Mouse (Mus musculus) liver, postnatal 0 days (tissue): Measurements from ENCODE around the gene R3hdm2. TPM values are rescaled to one million over a fixed set of nuclear protein-coding genes. Genes with fewer than 3 reads are reported as not detected.

Experiments used
- ATAC-seq: fragments of 200-750 bp; cut with Nextera tagmentation; 2 replicates; pipeline ENCODE4 v1.8.0; 2017; ENCODE audit warnings: mild to moderate bottlenecking, moderate library complexity
- DNase-seq: peaks from one replicate; pipeline ENCODE4 v3.0.0-alpha.2; 2016
- H3K27ac ChIP-seq: fragments of 300-500 bp; sonication (generic); 2 replicates; pipeline ENCODE4 v1.5.1; 2014; ENCODE audit warnings: antibody characterized with exemption, moderate library complexity, mild to moderate bottlenecking, low read depth
- H3K27me3 ChIP-seq: fragments of 300-500 bp; sonication (generic); 2 replicates; pipeline ENCODE4 v1.6.1; 2014; ENCODE audit warnings: low read length, control low read depth, mixed read lengths; ENCODE audit not compliant: insufficient read depth
- H3K36me3 ChIP-seq: fragments of 300-500 bp; sonication (generic); replicated peaks from 2 replicates; pipeline ENCODE4 v1.6.1; 2014; ENCODE audit warnings: mild to moderate bottlenecking, control low read depth, low read length, moderate library complexity, mixed read lengths; ENCODE audit not compliant: insufficient read depth
- H3K4me1 ChIP-seq: fragments of 300-500 bp; sonication (generic); 2 replicates; pipeline ENCODE4 v1.6.1; 2014; ENCODE audit warnings: antibody characterized with exemption, mild to moderate bottlenecking, control low read depth; ENCODE audit not compliant: insufficient read depth
- H3K4me2 ChIP-seq: fragments of 300-500 bp; sonication (generic); 2 replicates; pipeline ENCODE4 v1.6.1; 2014; ENCODE audit warnings: low read depth, mild to moderate bottlenecking, low read length, moderate library complexity, mixed read lengths
- H3K4me3 ChIP-seq: fragments of 300-500 bp; sonication (generic); 2 replicates; pipeline ENCODE4 v1.5.1; 2014; ENCODE audit warnings: low read depth, low read length
- H3K9ac ChIP-seq: fragments of 300-500 bp; sonication (generic); replicated peaks from 2 replicates; pipeline ENCODE4 v1.6.1; 2014; ENCODE audit warnings: mild to moderate bottlenecking, moderate library complexity
- H3K9me3 ChIP-seq: fragments of 300-500 bp; sonication (generic); 2 replicates; pipeline ENCODE4 v1.6.1; 2016; ENCODE audit warnings: mild to moderate bottlenecking, control low read depth, low read length, mixed read lengths
- CTCF ChIP-seq: sonication (generic); IDR thresholded peaks from 2 replicates; pipeline ENCODE4 v1.5.1; 2016; ENCODE audit warnings: antibody characterized with exemption, low read depth
- EP300 ChIP-seq: IDR thresholded peaks from 2 replicates; pipeline ENCODE4 v1.6.1; 2016; ENCODE audit warnings: antibody characterized with exemption, low read depth, mild to moderate bottlenecking
- WGBS: fragments of 180-500 bp; shearing (Covaris S2); extraction: QIAGEN DNeasy Blood & Tissue Kit; methylation state at CpG from one replicate; pipeline ENCODE4 v1.1.7; 2014; ENCODE audit not compliant: insufficient replicate concordance; 5-methylcytosine and 5-hydroxymethylcytosine counted together
- polyA plus RNA-seq: library from polyadenylated mRNA; unstranded; fragments of >200 nt; fragmentation: Nextera tagmentation; extraction: Ambion mirVana; gene quantifications from 2 replicates; pipeline ENCODE4 v1.2.1, GENCODE M21; 2015

The R3hdm2 gene
- polyA plus RNA-seq, 1 experiment from 2014 or later = 16.6 TPM

- Histone ChIP-seq H3K9me3 (no peaks in the 10 kb centered on the region), H3K4me3 (no peak overlapping the region), H3K36me3 (peaks cover 62% of the 10 kb centered on the region), H3K4me1 (no peaks in the 10 kb centered on the region), H3K4me2 (no peak overlapping the region), H3K9ac (no peak overlapping the region), H3K27ac (no peak overlapping the region), H3K27me3 (no peaks in the 10 kb centered on the region)
- no peak for DNase-seq
- WGBS = 85% methylated on average over 18 of the region's 18 CpGs
- TF ChIP-seq EP300 (no peak), CTCF (no peak)
- ATAC-seq = no peak
Observed at GRCm38 (mm10) chr10:127490160-127491127, 110.3 kb downstream of the R3hdm2 start.

- H3K9ac ChIP-seq = no peak overlapping the region
- WGBS = 86% methylated on average over 8 of the region's 8 CpGs
- TF ChIP-seq CTCF = no peak
- TF ChIP-seq EP300 = no peak
- no peak overlapping the region for H3K27ac ChIP-seq
- no peaks in the 10 kb centered on the region for H3K9me3 ChIP-seq
- H3K4me2 ChIP-seq = no peak overlapping the region
- H3K27me3 ChIP-seq = no peaks in the 10 kb centered on the region
- peaks cover 64% of the 10 kb centered on the region for H3K36me3 ChIP-seq
- no peak for DNase-seq
- H3K4me1 ChIP-seq = no peaks in the 10 kb centered on the region
- ATAC-seq = no peak
- H3K4me3 ChIP-seq = no peak overlapping the region
Observed at GRCm38 (mm10) chr10:127491128-127491512, 111.0 kb downstream of the R3hdm2 start.

- DNase-seq = no peak
- Histone ChIP-seq H3K9me3 (no peaks in the 10 kb centered on the region), H3K36me3 (peaks cover 66% of the 10 kb centered on the region), H3K4me2 (no peak overlapping the region), H3K27ac (no peak overlapping the region), H3K4me3 (no peak overlapping the region), H3K9ac (no peak overlapping the region), H3K4me1 (no peaks in the 10 kb centered on the region), H3K27me3 (no peaks in the 10 kb centered on the region)
- WGBS = 86% methylated on average over 3 of the region's 3 CpGs
- TF ChIP-seq CTCF = no peak
- TF ChIP-seq EP300 = no peak
- ATAC-seq = peak; percentile 23; the same call in 1 of the 2 replicates
Observed at GRCm38 (mm10) chr10:127492118-127492517, 112.0 kb downstream of the R3hdm2 start.

GRCm38 (mm10) chr10:127496156-127496555 is 116.0 kb downstream of the R3hdm2 start:
- Histone ChIP-seq H3K4me2 (no peak overlapping the region), H3K4me1 (no peaks in the 10 kb centered on the region), H3K27me3 (no peaks in the 10 kb centered on the region), H3K27ac (no peak overlapping the region), H3K9ac (no peak overlapping the region), H3K4me3 (no peak overlapping the region), H3K36me3 (peaks cover 66% of the 10 kb centered on the region), H3K9me3 (no peaks in the 10 kb centered on the region)
- no peak for DNase-seq
- TF ChIP-seq CTCF (no peak), EP300 (no peak)
- no peak for ATAC-seq
- WGBS = 86% methylated on average over 3 of the region's 3 CpGs

- WGBS = 78% methylated on average over 5 of the region's 5 CpGs
- DNase-seq (no peak), ATAC-seq (no peak)
- no peak overlapping the region for H3K4me2 ChIP-seq
- no peak overlapping the region for H3K9ac ChIP-seq
- no peak for TF ChIP-seq EP300
- no peak for TF ChIP-seq CTCF
- peaks cover 48% of the 10 kb centered on the region for H3K36me3 ChIP-seq
- H3K27me3 ChIP-seq = no peaks in the 10 kb centered on the region
- no peaks in the 10 kb centered on the region for H3K9me3 ChIP-seq
- no peaks in the 10 kb centered on the region for H3K4me1 ChIP-seq
- no peak overlapping the region for H3K27ac ChIP-seq
- no peak overlapping the region for H3K4me3 ChIP-seq
Observed at GRCm38 (mm10) chr10:127499516-127499915, 119.4 kb downstream of the R3hdm2 start.

- H3K27me3 ChIP-seq = no peaks in the 10 kb centered on the region
- ATAC-seq (no peak), DNase-seq (no peak)
- H3K4me1 ChIP-seq = no peaks in the 10 kb centered on the region
- no peak overlapping the region for H3K27ac ChIP-seq
- no peaks in the 10 kb centered on the region for H3K9me3 ChIP-seq
- 79% methylated on average over 4 of the region's 4 CpGs for WGBS
- no peak overlapping the region for H3K4me3 ChIP-seq
- H3K4me2 ChIP-seq = no peak overlapping the region
- H3K36me3 ChIP-seq = peaks cover 43% of the 10 kb centered on the region
- H3K9ac ChIP-seq = no peak overlapping the region
- TF ChIP-seq CTCF (no peak), EP300 (no peak)
Observed at GRCm38 (mm10) chr10:127500042-127500441, 119.9 kb downstream of the R3hdm2 start.
